Mouse (Mus musculus) CD4-positive, CD25-positive, alpha-beta regulatory T cell, adult 2 months (primary cell): ENCODE data around the gene Aste1.
A peak's percentile ranks its signal among the peaks of the same experiment; 100 is the strongest.

Experiments
- DNase-seq: peaks from one replicate; pipeline ENCODE4 v3.0.0-alpha.2; 2012; ENCODE audit warnings: low read depth, low spot score

Aste1 gene

DNA sequence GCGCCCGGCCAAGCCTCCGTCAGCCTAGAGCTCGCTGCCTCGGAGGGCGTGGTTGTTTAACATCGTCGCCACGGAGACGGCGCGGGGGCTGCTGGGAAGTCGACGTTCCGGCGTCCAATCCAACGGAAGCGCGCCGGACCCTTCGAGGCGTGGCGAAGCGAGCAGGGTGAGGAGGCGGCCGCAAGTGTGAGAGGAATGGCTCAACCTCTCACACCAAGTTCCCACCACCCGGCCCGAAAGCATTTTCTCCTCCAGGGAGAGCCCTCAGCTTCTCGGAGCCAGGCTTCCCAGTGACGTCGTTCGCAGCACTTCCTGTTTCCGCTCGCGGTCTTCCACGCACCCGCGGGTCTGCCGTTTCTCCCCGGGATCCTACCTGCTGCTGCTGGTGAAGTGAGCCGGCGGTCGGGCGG lies at the start of gene Aste1, which contains the start of gene Nek11:
Aste1 (plus strand) TSS at position 175 of the 410 bp plus-strand sequence.
Nek11 (minus strand) TSS at position 307 of the 410 bp plus-strand sequence.
- peak; percentile 97 for DNase-seq

DNA sequence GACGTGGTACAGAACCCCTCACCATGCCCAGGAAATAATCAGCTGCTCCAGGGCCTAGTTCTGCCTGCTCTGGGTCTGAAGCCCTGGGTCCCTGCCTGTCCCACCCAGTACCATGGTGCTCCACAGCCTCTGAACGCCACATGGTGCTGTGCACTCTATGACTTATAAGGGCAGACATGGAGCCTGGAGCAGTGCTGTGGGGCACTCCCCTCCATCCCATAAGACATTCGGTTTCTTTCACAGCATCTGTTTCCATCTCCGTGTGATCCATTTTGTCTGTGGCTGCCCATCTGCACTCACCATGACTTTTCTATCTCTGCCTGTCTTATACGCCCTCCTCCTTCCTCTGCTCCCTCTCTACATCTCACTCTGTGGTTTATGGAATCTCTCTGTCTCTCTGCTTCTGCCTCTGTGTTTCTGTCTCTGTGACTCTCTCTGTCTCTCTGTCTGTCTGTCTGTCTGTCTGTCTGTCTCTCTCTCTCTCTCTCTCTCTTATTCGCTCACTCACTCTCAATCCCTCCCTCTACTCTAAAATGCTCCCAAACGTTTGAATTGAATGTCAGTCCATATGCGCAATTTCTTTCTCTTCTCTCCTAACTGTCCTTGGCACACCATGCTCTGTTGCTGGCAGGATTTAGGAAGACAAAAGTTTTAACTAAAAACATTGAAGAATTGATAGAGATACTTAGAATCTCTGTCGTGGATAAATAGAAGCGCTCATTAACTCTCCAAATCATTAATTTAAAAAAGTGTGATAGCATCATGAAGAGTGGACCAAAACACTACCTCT lies 46.8 kb upstream of the Aste1 start:
- no peak for DNase-seq

DNA sequence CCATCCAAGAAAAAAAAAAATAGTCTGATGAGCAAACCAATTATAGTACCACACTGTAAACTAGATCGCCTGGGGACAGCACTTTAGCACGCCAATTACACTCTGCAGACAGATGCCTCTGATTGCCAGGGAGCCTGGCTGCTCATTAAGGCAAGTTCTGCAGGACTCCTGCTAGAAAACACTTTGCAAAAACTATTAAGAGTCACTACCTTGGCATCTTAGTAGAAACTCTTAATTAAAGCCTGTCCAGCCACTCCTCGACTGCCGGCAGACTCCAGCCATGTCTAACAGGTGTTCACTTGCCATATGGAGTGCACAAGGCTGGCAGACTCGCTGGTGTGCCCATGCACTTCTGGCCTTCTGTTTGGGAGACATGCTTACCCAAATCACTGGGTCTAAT lies 46.2 kb upstream of the Aste1 start:
- no peak for DNase-seq

DNA sequence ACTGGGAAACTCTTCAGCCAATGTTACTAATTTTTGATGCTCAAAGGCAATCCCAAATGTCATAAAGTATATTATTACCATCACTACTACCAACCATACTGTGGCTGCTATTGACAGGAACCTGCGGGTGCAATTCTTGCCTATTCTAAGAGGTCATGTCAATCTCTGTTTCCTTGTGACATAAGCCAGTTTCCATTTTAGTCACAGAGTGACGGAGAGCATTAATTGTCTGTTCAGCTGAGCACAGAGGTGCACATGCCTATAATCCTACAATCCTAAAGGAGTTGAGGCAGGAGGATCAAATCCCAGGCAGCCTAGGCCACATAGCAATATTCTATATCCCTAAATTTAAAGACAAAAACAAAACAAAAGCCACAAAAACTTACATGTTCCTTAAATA lies 33.0 kb upstream of the Aste1 start:
- no peak for DNase-seq

DNA sequence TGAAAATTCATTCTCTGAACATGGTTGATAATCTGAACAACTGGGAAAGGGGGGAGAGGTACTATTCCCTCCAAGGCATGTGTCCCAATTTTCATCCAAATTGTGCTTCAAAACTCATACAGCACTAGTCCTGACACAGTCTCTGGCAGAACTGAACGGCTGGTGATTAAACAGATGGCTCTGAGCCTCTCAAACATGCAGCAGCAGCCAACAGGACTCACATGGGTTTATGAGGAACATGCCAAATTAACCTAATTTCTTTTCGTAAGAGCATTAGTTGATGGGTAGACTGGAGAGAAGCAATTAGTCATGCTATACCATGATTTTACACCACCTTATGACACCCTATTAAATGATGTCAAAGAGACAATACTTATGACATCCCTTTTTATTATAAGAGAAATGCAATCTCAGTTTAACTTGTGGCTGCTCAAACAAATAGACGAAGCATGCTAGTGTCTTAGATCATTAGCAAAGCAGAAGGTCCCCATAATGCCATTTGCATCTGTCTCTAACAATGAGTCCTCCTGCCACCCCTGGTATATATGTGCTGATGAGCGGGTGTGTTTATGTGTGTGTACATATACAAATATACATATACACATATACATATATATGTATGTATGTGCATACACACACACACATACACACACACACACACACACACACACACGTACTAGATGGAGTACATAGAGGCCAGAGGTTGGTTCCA lies 31.5 kb upstream of the Aste1 start:
- no peak for DNase-seq

DNA sequence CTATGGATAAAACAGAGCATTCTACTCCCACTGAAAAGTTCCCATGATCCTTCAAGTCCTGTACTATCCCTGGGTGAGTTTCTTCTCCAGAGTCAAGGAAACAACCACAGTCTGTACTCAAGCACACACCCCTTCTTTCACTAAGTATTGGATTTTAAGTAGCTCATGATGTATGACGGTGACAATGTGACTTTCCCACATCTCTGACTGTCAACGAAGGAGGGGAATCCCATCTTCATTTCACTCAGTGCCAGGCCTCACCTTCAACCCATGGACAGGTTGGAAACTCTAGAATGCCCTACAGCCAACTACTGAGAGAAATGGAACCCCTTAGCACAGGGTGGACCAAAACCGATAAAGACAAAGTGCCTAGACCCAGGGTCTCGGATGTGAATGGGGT lies 29.0 kb upstream of the Aste1 start:
- peak; percentile 5 for DNase-seq

DNA sequence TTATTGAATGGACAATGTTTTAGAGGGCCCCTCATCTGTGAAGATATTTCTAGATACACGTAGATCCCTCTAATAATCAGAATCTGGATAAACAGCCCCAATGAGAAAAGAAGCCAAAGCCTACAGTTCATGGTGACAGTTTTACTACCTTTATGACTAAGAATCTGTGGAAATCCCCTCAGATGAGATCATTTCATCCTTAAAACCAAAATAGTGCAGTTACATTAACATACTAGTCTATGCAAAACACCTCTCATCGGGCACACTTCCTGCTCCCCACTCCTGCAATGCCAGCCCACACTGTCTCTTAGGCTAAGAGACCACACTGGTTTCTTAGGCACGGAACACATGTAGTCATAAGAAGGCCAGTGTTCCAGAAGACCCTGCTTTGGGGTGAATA lies 26.6 kb upstream of the Aste1 start:
- peak; percentile 49 for DNase-seq

DNA sequence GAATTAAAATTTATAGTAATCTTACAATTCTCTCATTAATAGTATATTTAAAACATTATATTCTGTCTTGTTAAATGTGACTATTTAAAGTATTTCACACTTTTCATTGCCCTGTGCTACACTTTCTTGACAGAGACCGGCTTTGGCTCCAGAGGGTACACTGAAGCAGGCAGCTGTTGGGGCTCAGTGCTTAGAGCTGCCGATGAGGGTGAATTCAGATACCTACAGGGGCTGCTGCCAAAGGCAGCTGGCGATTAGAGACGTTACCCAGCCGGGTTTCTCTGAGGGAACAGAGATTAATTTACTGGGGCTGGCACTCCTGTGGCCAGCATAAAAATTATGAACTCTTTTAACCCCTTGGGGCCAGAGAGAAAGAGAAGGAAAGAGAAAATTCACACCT lies 20.8 kb upstream of the Aste1 start:
- no peak for DNase-seq

DNA sequence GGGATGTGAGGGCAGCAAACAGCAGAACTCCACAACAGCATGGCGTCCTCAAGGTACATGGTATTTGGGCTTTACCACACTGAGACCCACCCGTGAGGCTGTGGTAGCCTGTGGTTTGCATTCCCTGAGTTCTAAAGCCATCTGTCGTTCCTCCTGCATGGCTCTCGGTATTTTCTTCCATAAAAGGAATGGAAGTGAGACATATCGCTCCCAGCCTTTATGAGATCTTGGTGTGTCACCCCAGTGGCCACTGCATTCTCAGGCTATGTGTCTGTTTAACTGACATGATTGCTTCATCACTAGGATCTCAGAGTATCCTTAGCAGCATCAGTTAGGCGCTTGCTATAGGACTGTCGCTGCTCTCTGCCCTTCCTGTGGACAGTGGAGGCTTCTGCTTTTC lies 18.8 kb upstream of the Aste1 start:
- no peak for DNase-seq

DNA sequence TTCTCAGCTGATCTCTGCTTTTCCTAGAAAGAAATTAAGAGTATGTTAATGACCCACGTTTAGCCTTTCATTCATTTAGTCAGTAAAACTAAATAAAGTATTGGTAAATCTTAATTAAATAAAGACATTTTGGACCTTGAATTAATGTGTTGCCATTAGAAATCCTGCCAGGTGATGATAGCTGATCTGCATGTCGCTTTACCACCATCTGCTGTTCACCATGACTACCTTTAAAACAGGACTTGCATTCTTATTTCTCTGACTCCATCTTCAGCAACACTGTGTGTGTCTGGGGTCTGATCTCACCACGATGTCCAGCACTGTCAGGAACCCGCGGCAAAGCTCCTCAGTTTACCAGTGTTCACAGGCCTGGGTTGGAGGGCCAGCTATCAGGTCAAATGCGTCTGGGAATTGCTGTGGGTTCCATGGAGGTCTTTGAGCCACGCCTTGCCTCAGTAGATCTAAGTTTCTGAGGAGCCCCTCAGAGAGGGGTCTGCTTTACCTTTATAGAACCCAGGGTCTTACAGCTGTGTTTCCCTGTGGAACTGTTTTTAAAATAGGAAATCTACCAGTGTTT lies 18.1 kb upstream of the Aste1 start:
- DNase-seq, result no peak

DNA sequence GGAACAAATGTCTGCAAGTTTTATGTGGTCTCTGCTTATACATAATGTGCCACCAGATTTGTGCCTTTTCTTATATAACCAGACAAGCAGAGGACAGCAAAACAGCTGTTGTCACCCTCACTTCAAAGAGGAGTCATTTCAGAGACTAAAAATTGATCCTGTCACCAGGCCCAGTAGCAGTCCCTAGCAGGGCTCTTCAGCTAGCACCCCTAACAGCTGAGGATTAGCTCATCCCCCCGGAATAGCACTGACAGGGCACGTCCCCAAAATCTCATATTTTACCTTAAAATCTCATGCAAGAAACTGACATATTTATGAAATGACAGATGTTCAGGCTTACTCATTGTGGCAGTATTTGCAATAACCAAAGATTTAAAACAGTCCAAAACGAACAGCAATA lies 17.6 kb upstream of the Aste1 start:
- DNase-seq, result no peak

DNA sequence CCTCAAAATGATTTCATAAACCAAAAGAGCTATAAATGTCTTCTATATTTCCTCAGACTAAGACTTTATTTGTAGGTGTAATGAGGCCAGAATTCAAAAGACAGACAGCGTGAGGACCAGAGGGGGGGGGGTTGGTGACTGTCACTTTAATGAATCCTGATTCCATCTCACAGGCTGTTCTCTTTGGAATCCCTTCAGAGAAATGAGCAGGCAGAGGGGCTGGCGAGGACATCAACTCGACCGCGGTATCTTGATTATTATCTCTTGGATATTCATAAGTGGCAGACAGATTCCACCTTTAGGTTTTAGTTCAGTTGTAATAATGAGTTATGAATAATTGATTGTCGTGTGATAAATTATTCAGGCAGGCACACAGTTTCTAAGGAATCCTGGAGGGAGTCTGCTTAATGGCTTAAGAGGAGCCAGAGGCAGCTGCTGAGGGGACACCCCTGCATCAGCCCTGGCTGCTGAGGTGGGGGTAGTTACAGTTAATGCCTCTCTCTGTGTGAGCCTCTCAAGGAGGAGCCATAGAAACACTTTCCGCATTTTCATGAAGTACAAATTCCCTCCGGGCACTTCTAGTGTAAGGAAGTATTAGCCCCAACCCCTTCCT lies 15.6 kb upstream of the Aste1 start:
- no peak for DNase-seq

DNA sequence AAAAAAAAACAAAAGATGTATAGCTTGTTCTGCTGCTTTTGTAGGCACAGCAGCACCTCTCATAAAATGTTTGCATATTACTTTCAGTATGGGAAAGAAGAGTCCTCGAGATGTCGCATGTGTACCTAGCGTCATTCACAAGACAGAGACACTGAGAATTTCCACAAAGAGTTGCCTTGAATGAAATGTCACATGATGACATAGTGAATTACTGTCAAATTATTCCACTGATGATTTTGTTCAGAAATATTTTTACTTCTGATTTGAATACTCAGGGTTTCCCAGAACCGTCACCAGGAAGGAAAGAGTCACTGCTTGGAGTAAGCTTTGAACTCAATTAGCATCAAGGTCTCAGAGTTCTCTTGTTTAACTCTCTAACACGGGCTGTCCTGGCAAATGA lies 7.8 kb upstream of the Aste1 start:
- DNase-seq, result no peak

DNA sequence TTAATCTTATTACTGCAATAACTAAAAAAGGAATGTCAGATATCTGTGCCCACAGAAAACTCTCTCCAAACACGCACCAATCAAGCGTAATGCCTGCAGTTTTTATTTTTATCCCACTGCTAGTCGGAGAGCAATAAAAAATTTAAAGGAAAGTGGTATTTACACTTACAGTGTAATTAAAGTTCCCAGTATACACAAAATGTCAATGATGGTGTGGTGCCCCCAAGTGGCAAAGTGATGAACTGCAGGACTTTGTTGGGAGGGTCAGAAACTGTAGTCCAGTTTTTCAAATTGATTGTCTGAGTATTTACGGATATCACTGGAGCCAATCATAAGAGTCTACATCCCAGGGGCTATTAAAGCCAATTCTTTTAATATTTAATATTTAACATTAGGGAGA lies 5.9 kb upstream of the Aste1 start:
- DNase-seq, result peak; percentile 75

DNA sequence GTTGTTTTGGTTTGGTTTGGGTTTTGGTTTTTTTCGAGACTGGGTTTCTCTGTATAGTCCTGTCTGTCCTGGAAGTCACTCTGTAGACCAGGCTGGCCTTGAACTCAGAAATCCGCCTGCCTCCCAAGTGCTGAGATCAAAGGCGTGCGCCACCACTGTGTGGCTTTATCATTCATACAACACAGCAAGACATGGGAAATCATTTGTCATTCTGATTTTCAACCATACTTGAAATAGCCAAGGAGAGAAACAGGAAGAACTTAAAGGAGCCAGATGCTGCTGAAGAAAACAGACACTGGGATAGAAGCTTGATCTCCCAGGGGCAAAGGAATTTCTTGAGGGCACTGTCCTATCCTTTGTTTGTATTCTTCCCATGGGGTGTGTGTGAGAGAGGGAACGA lies 4.6 kb upstream of the Aste1 start:
- no peak for DNase-seq

DNA sequence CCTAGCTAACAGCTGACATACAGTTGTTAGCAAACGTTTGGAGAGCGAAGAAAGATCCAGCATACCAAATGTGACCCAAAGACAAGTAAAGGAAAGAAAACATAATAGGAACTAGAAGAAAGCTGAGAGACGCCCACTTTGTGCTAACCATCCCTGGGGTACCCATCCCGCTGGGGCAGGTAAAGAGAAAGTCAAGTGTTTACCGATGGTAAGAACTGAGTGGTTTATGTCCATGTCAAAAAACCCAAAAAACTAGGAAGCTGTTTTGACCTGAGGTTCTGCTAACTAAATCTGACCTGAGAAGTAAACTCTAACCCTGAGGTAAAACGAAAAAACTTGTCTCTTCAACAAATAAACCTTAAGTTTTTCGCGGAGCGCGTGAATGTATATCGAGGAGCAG lies 472 bp upstream of the Aste1 start:
- no peak for DNase-seq

DNA sequence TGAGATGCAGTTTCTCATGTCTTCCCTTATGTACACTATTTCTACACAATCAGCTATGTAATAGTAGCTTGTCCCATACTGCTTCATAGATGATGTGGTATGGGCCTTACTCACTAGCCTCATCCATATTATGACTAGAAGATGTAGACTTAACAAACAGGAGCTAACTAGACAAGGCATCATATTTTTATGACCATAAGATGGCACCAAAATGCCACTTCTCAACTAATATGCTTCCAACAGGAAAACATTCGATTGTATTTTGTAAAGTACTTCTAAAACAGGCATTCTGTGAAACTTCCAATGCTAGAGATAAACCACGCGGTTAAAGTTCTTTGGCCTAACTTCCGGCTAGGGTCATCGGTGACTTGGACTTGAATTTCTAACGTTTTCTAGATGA lies 13.4 kb downstream of the Aste1 start:
- DNase-seq, result no peak

DNA sequence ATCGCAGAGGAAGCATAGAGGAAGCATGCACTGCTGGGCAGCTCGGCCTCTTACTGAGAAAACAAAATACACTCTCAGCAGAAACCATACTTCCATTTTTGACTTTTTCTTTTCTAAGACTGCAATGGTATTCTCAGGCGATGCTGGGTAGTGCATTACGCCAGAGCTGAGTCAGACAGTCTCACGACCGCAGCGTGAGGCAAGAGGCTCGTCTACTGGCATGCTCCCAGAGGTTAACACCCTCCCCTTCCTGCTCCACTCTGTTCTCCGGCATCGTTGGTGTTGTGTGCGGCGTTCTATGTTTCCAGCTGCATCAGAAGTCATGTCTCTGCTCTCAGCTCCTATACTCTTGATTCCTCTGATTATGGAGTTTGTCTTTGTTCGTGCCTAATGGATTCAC lies 63.8 kb downstream of the Aste1 start:
- no peak for DNase-seq

DNA sequence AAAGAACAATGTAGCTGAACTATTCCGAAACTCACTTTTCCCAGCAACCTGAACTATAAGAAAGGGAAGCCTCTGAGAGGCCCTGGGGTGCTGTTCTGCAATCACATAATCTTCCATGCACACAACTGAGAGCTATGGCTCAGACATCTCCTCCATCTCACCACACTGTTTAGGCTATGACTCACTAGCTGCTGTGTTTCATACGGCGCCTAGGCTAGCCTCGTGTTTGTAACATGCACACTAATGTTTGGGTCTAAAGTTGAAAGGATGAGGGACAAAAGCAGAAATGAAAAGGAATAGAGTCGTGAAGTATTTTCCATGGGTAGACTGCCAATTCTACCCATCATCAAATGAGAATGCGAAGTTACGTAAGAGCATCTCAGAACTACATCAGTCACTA lies 66.3 kb downstream of the Aste1 start:
- no peak for DNase-seq
